Mouse (Mus musculus) liver, embryonic 15.5 days (tissue): ENCODE results near the gene Tut4. TPM values are rescaled to one million over a fixed set of nuclear protein-coding genes. Genes with fewer than 3 reads are reported as not detected.

Experiments used
- ATAC-seq: fragments of 200-750 bp; cut with Nextera tagmentation; 2 replicates; pipeline ENCODE4 v1.8.0; 2017; ENCODE audit warnings: moderate number of reproducible peaks, mild to moderate bottlenecking, moderate library complexity; ENCODE audit not compliant: insufficient read depth
- H3K27ac ChIP-seq: fragments of 300-500 bp; sonication (generic); replicated peaks from 2 replicates; pipeline ENCODE4 v1.5.1; 2015; ENCODE audit warnings: mild to moderate bottlenecking, inconsistent platforms
- H3K27me3 ChIP-seq: fragments of 300-500 bp; sonication (generic); 2 replicates; pipeline ENCODE4 v1.6.1; 2015; ENCODE audit warnings: mild to moderate bottlenecking, inconsistent platforms
- H3K36me3 ChIP-seq: fragments of 300-500 bp; sonication (generic); replicated peaks from 2 replicates; pipeline ENCODE4 v1.6.1; 2015; ENCODE audit warnings: moderate library complexity, mild to moderate bottlenecking, inconsistent platforms
- H3K4me1 ChIP-seq: fragments of 300-500 bp; sonication (generic); replicated peaks from 2 replicates; pipeline ENCODE4 v1.6.1; 2015; ENCODE audit warnings: inconsistent platforms
- H3K4me2 ChIP-seq: fragments of 300-500 bp; sonication (generic); 2 replicates; pipeline ENCODE4 v1.6.1; 2015; ENCODE audit warnings: moderate library complexity, mild to moderate bottlenecking, inconsistent platforms
- H3K4me3 ChIP-seq: fragments of 300-500 bp; sonication (generic); replicated peaks from 2 replicates; pipeline ENCODE4 v1.5.1; 2015; ENCODE audit warnings: mild to moderate bottlenecking, inconsistent platforms
- H3K9ac ChIP-seq: fragments of 300-500 bp; sonication (generic); 2 replicates; pipeline ENCODE4 v1.6.1; 2015; ENCODE audit warnings: moderate library complexity, mild to moderate bottlenecking, inconsistent platforms
- H3K9me3 ChIP-seq: fragments of 300-500 bp; sonication (generic); replicated peaks from 2 replicates; pipeline ENCODE4 v1.6.1; 2016; ENCODE audit warnings: inconsistent platforms
- WGBS: fragments of 180-500 bp; shearing (Covaris S2); methylation state at CpG from one replicate; pipeline ENCODE4 v1.1.7; 2015; ENCODE audit warnings: mixed read lengths; ENCODE audit not compliant: insufficient replicate concordance; 5-methylcytosine and 5-hydroxymethylcytosine counted together
- polyA plus RNA-seq: library from polyadenylated mRNA; unstranded; fragments of >200 nt; fragmentation: Nextera tagmentation; extraction: Ambion mirVana; gene quantifications from 2 replicates; pipeline ENCODE4 v1.2.1, GENCODE M21; 2015

Tut4 gene
- polyA plus RNA-seq, 1 experiment from 2014 or later, result 16.4 TPM

DNA sequence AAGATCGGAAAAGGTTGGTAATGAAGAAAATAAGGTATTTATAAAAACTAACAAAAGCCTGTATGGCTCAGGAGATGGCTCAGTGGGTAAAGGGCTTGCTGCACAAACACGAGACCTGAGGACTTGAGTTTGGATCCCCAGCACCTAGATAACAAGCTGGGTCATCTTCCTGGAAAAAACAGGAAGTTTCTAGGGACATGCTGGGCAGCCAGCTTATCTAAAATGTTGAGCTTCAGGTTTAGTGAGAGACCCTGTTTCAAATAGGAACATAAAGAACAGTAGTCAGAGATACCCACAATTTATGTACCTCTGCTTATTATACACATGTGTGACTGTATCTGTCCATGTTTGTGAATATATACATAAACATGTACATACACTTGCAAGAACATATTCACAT, 43.8 kb downstream of the Tut4 start:
- H3K9ac ChIP-seq, result no peak overlapping the region
- H3K4me3 ChIP-seq, result no peak overlapping the region
- H3K27me3 ChIP-seq, result no peaks in the 10 kb centered on the region
- H3K9me3 ChIP-seq, result no peaks in the 10 kb centered on the region
- H3K27ac ChIP-seq, result no peak overlapping the region
- H3K4me2 ChIP-seq, result no peak overlapping the region
- no peak for ATAC-seq
- 66% methylated on average over 2 of the region's 2 CpGs for WGBS
- H3K4me1 ChIP-seq, result no peaks in the 10 kb centered on the region
- peaks cover 36% of the 10 kb centered on the region for H3K36me3 ChIP-seq

DNA sequence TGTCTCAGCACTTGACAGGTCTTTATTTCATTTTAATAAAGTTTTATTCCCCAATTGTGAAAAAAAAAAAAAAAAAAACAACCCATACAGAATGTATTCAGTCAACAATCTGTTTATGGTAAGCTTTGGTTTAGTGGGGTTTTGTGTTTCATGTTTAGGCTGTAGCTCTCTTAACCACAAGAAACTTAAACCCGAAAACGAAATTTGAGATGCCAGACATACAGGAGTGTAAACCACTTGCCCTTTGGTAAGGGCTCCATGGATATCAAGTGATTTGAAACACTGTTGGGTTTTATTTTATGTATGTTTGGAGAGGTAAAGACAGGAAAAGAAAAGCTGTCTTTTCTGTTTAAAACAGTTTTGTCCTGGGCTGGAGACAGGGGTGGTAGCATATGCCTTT, 80.5 kb downstream of the Tut4 start:
- no peak overlapping the region for H3K27ac ChIP-seq
- H3K27me3 ChIP-seq, result no peaks in the 10 kb centered on the region
- H3K4me2 ChIP-seq, result no peak overlapping the region
- H3K9me3 ChIP-seq, result no peaks in the 10 kb centered on the region
- H3K36me3 ChIP-seq, result peaks cover 6% of the 10 kb centered on the region; the same call in 1 of the 2 replicates
- H3K4me1 ChIP-seq, result no peaks in the 10 kb centered on the region
- H3K4me3 ChIP-seq, result no peak overlapping the region
- H3K9ac ChIP-seq, result no peak overlapping the region
- 79% methylated on average over 2 of the region's 2 CpGs for WGBS
- ATAC-seq, result no peak

DNA sequence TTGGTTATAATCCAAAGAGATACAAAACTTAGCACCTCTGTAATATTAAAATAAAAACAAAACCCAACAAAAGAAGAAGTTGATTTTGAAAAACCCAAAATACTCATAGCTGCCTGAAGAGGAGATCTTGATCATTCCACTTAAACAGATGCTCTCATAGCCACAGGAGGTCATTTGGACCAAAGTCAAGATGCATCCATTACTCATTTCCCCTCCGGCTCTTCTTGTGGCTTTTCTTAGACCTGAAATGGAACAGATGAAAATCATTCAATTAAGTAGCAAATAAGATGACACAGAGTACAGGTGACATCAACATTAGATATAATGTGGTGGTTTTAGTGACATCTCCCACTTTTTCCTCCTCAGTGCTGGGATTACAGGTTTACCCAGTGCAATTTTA, 105.8 kb downstream of the Tut4 start:
- H3K4me3 ChIP-seq, result no peak overlapping the region
- peaks cover 90% of the 10 kb centered on the region for H3K36me3 ChIP-seq
- no peak overlapping the region for H3K4me2 ChIP-seq
- H3K27me3 ChIP-seq, result no peaks in the 10 kb centered on the region
- 72% methylated on average over 1 of the region's 1 CpGs for WGBS
- no peak for ATAC-seq
- H3K9me3 ChIP-seq, result no peaks in the 10 kb centered on the region
- H3K27ac ChIP-seq, result no peak overlapping the region
- no peaks in the 10 kb centered on the region for H3K4me1 ChIP-seq
- H3K9ac ChIP-seq, result no peak overlapping the region

DNA sequence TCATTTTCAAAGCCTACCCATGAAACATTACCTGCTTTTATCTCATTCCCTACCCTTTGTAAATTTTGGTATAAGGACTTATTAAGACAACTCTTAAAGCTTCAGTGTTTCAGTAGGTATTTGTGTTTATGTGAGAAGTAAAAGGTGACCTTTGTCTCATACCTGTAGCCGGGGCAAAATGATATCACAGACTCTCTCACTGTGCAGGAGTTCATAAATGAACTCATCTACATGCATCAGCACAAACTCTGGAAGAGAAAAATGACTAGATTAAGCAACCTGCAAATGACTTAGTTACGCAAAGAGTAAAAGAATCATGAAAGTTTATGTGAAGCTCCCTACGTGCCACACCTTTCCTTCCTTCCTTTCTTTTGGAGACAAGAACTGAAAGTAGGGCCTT, 113.4 kb downstream of the Tut4 start:
- Histone ChIP-seq H3K36me3 (peaks cover 65% of the 10 kb centered on the region), H3K9me3 (no peaks in the 10 kb centered on the region), H3K27ac (no peak overlapping the region), H3K27me3 (no peaks in the 10 kb centered on the region), H3K9ac (no peak overlapping the region), H3K4me2 (no peak overlapping the region), H3K4me3 (no peak overlapping the region), H3K4me1 (peaks cover 6% of the 10 kb centered on the region)
- ATAC-seq, result no peak
- 89% methylated on average over 3 of the region's 3 CpGs for WGBS

DNA sequence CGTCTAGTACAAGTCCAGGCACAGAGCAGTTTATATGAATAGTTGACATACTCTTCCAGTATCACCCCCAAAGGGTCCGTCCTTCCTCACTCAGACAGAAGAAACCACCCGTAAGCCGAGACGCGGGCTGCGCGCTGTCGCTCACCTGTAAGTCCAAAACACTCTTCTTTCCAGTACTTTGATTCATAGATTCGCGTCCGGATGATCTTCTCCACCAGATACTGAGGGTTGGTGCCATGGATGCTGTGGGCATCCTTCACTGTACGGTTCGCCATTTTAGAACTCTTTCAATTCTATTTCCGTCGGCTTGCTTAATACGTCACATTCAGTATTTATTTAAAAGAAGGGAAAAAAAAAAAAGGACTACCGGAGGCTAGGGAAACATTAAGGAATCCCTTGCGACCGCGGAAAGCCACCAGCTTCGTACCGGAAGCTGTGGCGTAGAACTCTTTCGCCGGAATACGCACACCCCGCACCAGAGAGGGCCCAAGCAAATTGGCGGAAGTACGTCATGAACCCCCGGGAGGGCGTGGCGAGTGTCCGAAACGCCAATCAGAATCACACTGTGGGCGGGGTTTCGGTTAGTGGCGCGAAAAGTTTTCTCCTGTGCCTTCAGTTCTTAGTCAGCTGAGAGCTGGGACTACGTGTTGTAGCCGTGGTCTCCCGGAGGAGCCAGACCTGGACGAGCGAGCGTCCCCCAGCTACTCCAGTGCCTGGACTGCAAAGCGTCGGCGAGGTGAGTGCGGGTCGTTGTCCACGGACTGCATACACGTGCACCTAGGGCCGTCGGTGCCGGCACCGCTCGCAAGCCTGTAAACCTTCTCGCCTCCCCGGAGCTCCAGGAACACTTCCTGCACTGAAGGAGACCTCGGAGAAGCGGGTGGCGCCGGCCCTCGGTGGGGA, 119.9 kb downstream of the Tut4 start, which contains the start of the genes Prpf38a and Orc1:
Gene Prpf38a (minus strand): TSS at position 497 of the 903 bp plus-strand sequence.
Gene Orc1 (plus strand): TSS at position 584 of the 903 bp plus-strand sequence.
- ATAC-seq, result peak; percentile 96

DNA sequence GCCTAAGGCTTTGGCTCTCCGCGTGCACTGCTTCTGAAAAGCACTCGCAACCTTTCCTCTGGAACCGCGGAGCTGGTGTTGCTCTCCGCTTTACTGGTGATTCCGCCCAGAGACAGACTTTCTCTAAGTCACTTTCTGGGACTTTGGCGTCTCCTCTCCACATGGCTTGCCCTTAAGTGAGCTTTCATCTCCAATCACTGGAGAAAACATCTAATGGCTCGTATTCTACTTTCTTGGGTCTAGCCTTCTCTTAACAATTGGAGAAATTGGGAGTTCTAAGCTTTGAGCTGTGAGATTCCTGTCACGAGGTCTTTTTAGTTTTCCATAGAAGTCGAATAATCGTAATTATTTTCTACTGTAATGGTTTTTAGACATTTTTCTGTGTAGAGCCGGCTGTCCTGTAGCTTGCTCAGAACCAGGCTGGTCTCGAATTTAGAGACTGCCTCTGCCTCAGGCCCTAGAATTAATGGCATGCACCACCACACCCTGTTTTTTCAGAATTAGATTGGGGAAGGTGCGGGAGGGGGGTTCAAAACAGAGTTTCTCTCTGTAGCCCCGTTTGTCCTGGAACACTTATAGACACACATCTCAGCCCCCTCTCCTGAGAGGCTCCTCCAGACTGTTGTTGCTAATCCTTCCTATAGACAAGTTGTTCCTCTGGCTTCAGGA, 120.7 kb downstream of the Tut4 start:
- Histone ChIP-seq H3K4me3 (peak overlapping the region; percentile 86), H3K9ac (peak overlapping the region; percentile 87), H3K27me3 (no peaks in the 10 kb centered on the region), H3K36me3 (peaks cover 31% of the 10 kb centered on the region), H3K9me3 (0 out of 2 replicates have a peak, but pooled peaks cover 3% of the 10 kb centered on the region), H3K27ac (peak overlapping the region; percentile 84), H3K4me1 (peaks cover 41% of the 10 kb centered on the region), H3K4me2 (peak overlapping the region; percentile 79)
- WGBS, result under 1% methylated on average over 16 of the region's 16 CpGs
- ATAC-seq, result no peak; the same call in 1 of the 2 replicates

More for the DNA sequence above, 119.9 kb downstream of the Tut4 start, which contains the start of the genes Prpf38a and Orc1:
- Histone ChIP-seq H3K4me3 (peak within 1 kb of the TSS; percentile 86), H3K27ac (peak within 1 kb of the TSS; percentile 84), H3K4me2 (peak within 1 kb of the TSS; percentile 79), H3K27me3 (no peaks in the 10 kb centered on the region), H3K36me3 (peaks cover 33% of the 10 kb centered on the region), H3K4me1 (peaks cover 37% of the 10 kb centered on the region), H3K9ac (peak within 1 kb of the TSS; percentile 87), H3K9me3 (0 out of 2 replicates have a peak, but pooled peaks cover 3% of the 10 kb centered on the region)
- WGBS, result under 1% methylated on average over 64 of the region's 64 CpGs

DNA sequence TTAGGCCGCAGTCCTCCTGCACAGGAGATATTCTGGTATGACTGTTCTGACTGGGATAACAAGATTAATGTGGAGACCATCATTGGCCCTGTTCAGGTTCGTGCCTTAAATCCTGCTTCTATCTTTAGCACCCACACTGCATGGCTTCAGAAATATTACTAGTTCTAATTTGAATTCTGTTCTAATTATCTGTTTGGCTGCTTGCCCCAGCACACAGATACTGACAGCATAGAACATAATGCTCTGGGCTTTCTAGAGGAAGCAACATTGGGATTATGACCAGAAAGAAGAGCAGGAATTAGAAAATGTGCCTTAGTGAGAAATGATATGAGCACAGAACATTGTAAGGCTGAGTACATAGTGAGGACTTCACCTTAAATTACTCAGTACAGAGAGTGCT, 134.2 kb downstream of the Tut4 start:
- no peaks in the 10 kb centered on the region for H3K27me3 ChIP-seq
- no peak overlapping the region for H3K4me3 ChIP-seq
- no peak for ATAC-seq
- H3K9me3 ChIP-seq, result no peaks in the 10 kb centered on the region
- peaks cover 80% of the 10 kb centered on the region for H3K36me3 ChIP-seq
- H3K4me2 ChIP-seq, result no peak overlapping the region
- no peak overlapping the region for H3K27ac ChIP-seq
- H3K4me1 ChIP-seq, result peaks cover 8% of the 10 kb centered on the region
- WGBS, result 81% methylated on average over 2 of the region's 2 CpGs
- H3K9ac ChIP-seq, result no peak overlapping the region

DNA sequence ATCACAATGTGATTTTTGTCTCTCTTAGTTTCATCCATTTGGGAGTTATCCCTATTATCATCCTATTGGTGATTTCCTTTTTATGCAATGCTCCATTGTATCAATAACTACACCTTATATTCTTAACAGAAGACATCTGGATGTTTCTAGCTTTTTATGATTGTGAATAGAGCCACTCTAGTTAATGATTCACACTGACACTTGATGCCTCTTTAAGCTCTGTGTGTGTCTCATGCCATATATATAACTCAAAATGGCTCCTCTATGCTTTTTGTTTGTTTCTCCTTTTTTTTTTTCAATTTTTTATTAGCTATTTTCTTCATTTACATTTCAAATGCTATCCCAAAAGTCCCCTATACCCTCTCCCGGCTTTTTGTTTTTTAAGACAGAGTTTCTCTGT, 136.6 kb downstream of the Tut4 start:
- Histone ChIP-seq H3K9ac (no peak overlapping the region), H3K4me2 (no peak overlapping the region), H3K27ac (no peak overlapping the region), H3K4me1 (no peaks in the 10 kb centered on the region), H3K27me3 (no peaks in the 10 kb centered on the region), H3K9me3 (no peaks in the 10 kb centered on the region), H3K4me3 (no peak overlapping the region), H3K36me3 (peaks cover 91% of the 10 kb centered on the region)
- ATAC-seq, result no peak
- WGBS, result 80% methylated on average over 1 of the region's 1 CpGs

DNA sequence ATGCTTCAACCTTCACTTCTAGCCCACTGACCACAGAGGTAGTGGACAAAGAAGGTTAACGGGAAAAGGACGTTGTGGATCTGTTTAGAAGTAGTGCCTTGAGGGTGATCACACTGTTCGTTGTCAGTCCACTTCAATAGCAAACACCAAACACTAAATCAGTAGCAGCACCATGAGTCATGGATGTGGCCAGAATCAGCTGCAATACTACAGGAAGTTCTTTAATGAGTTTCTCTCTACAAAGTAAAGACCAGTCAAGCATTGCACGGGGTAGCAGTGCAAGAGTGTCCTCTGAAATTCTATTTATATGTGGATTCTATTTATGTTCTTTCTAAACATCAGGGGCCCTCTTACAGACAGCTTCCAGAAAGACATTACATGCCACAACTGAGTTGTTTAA, 139.1 kb downstream of the Tut4 start:
- Histone ChIP-seq H3K27me3 (no peaks in the 10 kb centered on the region), H3K36me3 (peaks cover 89% of the 10 kb centered on the region), H3K4me3 (no peak overlapping the region), H3K4me1 (no peaks in the 10 kb centered on the region), H3K9ac (no peak overlapping the region), H3K9me3 (no peaks in the 10 kb centered on the region), H3K27ac (no peak overlapping the region), H3K4me2 (no peak overlapping the region)
- ATAC-seq, result no peak
- 80% methylated on average over 4 of the region's 4 CpGs for WGBS

DNA sequence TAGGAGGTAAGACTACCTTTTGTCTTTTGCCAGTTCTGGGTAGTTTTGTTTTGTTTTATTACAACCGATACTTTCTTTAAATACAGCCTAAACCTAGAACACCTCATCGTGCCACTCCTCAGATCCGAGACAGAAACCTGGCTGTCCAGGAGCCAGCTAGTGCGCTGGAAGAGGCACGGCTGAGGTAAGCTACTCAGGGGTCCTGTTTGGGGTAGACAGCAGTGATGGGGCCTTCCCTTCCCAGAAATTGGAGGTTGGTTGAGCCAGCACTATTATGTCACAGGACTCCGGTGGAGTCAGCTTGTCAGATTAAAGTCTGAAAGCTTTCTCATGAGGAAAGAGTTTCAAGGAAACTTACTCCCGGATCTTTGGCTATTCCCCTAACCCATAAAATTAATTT, 142.6 kb downstream of the Tut4 start:
- H3K4me1 ChIP-seq, result no peaks in the 10 kb centered on the region
- H3K9ac ChIP-seq, result no peak overlapping the region
- no peak overlapping the region for H3K4me3 ChIP-seq
- no peak for ATAC-seq
- no peak overlapping the region for H3K4me2 ChIP-seq
- no peak overlapping the region for H3K27ac ChIP-seq
- H3K36me3 ChIP-seq, result peaks cover 89% of the 10 kb centered on the region
- H3K9me3 ChIP-seq, result no peaks in the 10 kb centered on the region
- no peaks in the 10 kb centered on the region for H3K27me3 ChIP-seq
- WGBS, result 89% methylated on average over 7 of the region's 7 CpGs

DNA sequence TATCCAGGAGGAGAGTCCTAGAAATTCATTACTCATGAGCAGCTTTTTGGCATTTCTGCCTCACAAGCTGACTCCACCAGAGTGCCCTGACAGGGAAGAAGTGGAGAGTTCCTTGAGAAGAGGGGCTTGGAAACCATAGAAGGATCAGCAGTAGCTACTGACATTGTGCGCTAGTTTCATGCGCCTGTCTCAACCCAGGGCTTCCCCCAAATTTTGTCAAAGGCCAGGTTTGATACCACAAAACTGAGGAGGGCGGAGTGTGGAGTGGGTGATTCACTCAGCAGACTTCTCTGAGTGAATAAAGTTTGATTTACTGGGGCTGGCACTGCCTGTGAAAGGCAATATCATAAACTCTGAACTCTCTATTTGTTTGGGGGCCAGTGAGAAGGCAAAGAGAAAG, 149.4 kb downstream of the Tut4 start:
- ATAC-seq, result no peak
- H3K9me3 ChIP-seq, result no peaks in the 10 kb centered on the region
- 94% methylated on average over 3 of the region's 3 CpGs for WGBS

More for the DNA sequence above, 149.4 kb downstream of the Tut4 start:
- Histone ChIP-seq H3K36me3 (peaks cover 92% of the 10 kb centered on the region), H3K4me2 (no peak overlapping the region), H3K27me3 (no peaks in the 10 kb centered on the region), H3K9ac (no peak overlapping the region), H3K27ac (no peak overlapping the region), H3K4me1 (no peaks in the 10 kb centered on the region), H3K4me3 (no peak overlapping the region)
